Mouse (Mus musculus) inflammation-experienced regulatory T-cells, adult 6 months (primary cell): ENCODE data around the gene Angptl3. TPM values are rescaled to one million over a fixed set of nuclear protein-coding genes. Genes with fewer than 3 reads are reported as not detected.

Experiments used
- ATAC-seq: one replicate; pipeline ENCODE4 v1.8.0; 2017
- polyA plus RNA-seq, 3 experiments: library from polyadenylated mRNA; unstranded; fragments of 100-300 nt; shearing (Covaris generic); gene quantifications; one replicate each; pipeline ENCODE4 v1.2.1; 2017

Gene Angptl3
- polyA plus RNA-seq = not detected

GRCm38 (mm10) chr4:99030686-99031085, at the start of gene Angptl3:
Gene Angptl3, plus strand, starts transcription at chr4:99030954.
- ATAC-seq = no peak

- no peak for ATAC-seq
Observed at GRCm38 (mm10) chr4:98984701-98985100, 46.1 kb upstream of the Angptl3 start.

- ATAC-seq = no peak
Observed at GRCm38 (mm10) chr4:98993491-98993890, 37.3 kb upstream of the Angptl3 start.

- no peak for ATAC-seq
Observed at GRCm38 (mm10) chr4:99005574-99005973, 25.2 kb upstream of the Angptl3 start.

GRCm38 (mm10) chr4:99006319-99006718, 24.4 kb upstream of the Angptl3 start:
- ATAC-seq = no peak

- no peak for ATAC-seq
Observed at GRCm38 (mm10) chr4:99011039-99011438, 19.7 kb upstream of the Angptl3 start.

GRCm38 (mm10) chr4:99022221-99022620, 8.5 kb upstream of the Angptl3 start:
- ATAC-seq = no peak

- ATAC-seq = no peak
Observed at GRCm38 (mm10) chr4:99028377-99028776, 2.4 kb upstream of the Angptl3 start.

GRCm38 (mm10) chr4:99032921-99033320, 2.2 kb downstream of the Angptl3 start:
- no peak for ATAC-seq

- ATAC-seq = no peak
Observed at GRCm38 (mm10) chr4:99044854-99045253, 14.1 kb downstream of the Angptl3 start.

- no peak for ATAC-seq
Observed at GRCm38 (mm10) chr4:99046471-99046870, 15.7 kb downstream of the Angptl3 start.

GRCm38 (mm10) chr4:99048581-99048980, 17.8 kb downstream of the Angptl3 start:
- ATAC-seq = no peak

GRCm38 (mm10) chr4:99064524-99064923, 33.8 kb downstream of the Angptl3 start:
- no peak for ATAC-seq

GRCm38 (mm10) chr4:99068806-99069205, 38.1 kb downstream of the Angptl3 start:
- no peak for ATAC-seq

- no peak for ATAC-seq
Observed at GRCm38 (mm10) chr4:99078005-99078404, 47.3 kb downstream of the Angptl3 start.

- ATAC-seq = no peak
Observed at GRCm38 (mm10) chr4:99081169-99081568, 50.4 kb downstream of the Angptl3 start.

- ATAC-seq = no peak
Observed at GRCm38 (mm10) chr4:99083862-99084261, 53.1 kb downstream of the Angptl3 start.

GRCm38 (mm10) chr4:99087760-99088485, 57.2 kb downstream of the Angptl3 start:
- no peak for ATAC-seq

GRCm38 (mm10) chr4:99091151-99091701, 60.5 kb downstream of the Angptl3 start:
- ATAC-seq = no peak

- ATAC-seq = no peak
Observed at GRCm38 (mm10) chr4:99091777-99092176, 61.0 kb downstream of the Angptl3 start.
